Mouse (Mus musculus) kidney, adult 9 months (tissue): Measurements from ENCODE around the gene Cacna1e.

Experiments used
- DNase-seq: peaks from one replicate; pipeline ENCODE4 v3.0.0; 2022

The Cacna1e gene

DNA sequence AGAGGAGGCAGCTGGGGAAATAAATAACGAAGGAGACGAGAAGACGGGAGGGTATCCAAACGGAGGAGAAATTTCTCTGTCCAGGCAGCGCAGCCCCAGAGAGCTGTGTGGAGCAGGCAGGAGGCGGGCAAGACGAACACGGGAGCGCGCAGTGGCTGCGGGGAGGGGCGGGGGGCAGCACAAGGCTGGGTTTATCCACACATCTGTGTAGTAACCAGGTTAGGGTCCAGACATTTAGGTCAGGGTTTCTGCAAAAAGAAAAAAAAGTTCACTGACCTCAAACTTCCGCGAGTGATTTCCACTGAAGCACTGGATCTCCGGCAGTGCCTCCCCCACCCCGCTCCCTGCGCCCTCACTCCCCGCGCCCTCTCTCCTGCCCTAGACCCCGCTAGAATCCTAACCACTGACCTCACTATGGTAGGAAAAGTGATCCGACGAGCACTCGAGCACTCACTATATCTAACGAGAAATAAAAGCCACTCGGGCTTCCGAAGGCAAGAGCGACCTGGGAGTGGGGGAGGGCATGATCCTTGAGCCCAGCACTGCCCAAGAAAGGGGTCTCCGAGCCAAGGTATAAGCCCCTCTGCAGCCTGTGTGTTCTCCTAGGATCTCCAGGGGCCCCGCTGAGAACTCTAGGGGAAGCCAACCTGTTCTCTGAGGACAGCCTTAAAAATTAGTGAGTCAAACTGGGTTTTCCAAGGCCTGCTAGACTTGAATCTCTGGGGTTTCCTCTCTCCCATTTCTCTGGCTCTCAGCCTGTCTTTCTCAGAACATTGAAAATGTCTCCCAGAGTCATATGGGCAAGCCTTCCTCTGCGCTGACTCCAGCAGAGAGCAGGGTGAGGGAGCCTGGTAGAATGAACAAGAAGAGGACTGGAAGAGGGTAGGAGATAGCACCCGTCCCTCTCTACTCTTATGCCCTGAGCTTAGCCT, at the start of gene Cacna1e:
Gene Cacna1e, minus strand, starts transcription at position 227 of the 932 bp plus-strand sequence.
- no peak for DNase-seq

DNA sequence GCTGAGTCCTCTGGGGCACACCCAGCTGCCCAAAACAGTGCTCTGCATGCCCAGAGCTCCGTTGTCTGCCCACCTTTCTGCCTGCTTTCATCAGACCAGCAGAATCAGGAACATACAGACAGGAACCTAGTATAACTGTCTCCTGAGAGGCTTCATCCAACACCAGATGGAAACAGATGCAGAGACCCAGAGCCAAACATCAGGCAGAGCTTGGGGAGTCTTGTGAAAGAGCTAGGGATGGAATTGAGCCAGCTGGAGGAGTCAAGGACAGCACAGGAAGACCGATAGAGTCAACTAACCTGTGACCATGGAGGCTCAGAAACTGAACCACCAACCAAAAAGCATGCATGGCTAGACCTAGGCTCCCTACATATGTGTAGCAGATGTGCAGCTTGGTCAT, 34.1 kb upstream of the Cacna1e start:
- DNase-seq: no peak

DNA sequence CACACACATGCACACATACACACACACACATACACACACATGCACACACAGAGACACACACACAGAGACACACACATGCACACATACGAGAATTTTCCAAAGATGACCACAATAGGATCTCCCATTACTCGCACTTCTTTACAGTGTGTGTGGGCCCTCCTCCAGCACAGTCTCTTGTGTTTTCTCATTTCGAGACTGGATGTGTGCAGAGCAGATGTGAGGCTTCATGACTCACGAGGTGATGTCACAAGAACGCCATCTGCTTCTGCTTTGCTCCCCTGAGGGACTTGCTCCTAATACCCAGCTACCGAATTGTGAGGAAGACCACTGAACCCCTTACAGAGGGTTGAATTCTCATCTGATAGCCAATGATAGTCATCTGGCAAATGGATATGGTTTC, 33.1 kb upstream of the Cacna1e start:
- DNase-seq: no peak

DNA sequence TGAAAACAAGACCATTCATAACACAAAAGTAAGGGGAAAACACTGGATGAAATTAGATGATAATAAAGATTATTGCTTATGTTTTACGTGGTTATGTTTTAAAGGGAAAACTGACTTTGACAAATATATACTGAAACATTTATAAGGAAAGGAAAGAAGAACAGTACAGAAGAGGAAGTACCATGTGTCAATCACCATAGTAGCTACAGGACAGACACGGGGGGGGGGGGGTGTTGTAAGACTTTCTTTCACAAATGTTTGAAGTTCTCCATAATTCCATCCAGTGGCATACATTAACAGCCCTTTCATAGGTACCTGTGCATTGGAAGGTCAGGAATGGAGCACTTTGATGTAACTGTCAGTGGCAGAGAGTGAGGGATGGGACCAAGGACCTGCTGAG, 25.3 kb upstream of the Cacna1e start:
- no peak for DNase-seq

DNA sequence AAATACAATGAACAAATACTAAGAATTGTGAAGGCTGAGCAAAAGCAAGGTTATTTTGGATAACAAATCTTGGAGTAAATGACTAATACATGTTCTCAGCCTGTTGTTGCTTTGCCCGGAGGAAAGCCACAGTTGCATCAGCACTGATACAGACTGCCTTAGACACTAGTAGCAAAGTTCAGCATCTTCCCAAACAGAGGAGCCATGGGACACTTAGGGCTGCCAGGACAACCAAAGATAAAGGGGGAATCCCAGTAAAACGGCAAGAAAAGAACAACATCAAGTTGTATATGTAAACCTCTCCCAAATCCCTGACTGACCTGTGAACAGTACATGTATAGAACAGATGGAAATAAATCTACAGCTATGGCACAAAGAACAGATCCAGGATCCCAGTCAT, 13.1 kb upstream of the Cacna1e start:
- no peak for DNase-seq

DNA sequence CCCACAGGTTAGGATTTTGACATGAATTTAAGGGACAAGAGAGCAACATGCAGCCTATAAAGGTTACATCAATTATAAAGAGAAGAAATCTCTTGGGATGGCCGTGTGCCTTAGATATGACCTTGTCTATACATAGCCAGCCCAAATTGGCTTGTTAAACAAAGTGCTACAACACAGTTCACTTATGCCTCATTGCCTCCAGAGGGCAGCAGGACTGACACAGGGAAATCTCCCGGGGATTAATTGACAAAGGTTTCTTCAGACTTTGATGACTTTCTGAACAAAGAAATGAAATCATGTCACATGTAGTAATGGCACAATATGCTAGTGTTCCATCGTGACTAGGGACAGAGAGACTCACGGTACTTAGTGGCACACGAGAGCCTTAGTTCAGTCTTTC, 5.9 kb upstream of the Cacna1e start:
- no peak for DNase-seq

DNA sequence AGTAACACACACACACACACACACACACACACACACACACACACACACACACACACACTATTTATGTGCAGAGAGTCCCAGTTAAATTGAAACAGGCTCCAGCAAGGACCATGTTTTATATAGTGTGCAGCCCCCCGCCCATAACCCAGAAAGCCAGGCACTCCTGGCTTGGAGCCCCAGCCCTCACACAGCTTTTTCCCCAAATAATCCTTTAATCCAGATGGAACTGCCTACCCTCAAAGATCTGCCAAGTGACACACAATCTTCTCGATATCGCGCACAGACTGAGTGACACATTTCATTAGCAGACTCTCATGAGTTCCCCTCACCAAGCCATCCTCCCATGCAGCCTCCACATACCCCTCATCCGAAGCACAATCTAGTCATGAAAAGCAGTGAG, 4.2 kb upstream of the Cacna1e start:
- no peak for DNase-seq

DNA sequence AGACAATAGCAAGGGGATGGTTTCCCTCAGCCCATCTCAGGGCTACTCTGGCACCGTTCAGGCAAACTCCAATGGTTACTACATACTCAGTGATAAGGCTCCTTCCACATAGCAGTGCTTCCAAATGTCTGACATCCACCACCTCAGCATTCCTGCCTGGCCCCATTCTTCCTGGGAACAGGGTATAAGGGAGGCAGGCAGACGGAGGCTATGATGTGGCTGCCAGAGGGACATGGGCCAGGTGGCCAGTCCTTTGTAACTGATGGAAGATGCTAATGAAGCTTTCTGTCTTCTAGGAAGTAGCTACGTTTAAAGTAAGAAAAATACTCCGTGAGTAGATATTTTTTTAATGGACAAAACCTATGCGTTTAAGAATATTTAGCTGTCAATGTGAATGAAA, 3.7 kb upstream of the Cacna1e start:
- no peak for DNase-seq

DNA sequence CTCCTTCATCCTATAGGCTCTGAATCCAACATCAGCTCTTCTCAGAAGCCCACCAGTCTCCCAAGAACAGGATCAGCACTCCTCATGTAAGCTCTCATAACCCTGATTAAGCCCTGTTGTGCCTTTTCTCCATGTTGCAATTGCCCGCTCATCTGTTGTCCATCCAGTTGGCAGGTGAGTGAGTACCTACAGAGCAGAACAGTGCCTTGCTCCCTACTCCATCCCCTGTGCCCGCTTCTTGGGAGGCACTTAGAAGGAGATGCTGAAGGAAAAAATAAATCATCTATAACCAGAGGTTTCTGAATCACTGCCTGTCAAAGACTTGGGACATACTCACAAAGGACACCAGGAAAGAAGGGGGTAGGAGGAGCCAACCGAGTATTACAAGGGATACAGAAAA, 3.2 kb upstream of the Cacna1e start:
- DNase-seq: no peak

DNA sequence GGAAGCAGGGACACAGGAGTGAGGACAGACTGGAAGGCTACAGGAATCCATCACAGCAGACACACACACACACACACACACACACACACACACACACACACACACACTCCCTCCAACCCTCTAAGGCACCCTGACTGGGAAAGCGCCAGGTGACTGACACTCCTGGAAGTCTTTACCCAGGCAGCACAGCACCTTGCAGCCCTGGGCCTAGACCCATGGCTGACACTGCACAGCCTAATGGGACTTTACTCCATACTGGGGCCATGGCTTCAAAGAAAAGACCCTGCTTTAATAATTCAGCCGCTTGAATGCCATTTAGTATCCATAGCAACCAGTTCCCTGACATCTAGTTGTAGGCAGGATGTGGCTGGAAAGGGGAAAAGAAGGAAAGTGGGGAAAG, 2.3 kb upstream of the Cacna1e start:
- DNase-seq: no peak

DNA sequence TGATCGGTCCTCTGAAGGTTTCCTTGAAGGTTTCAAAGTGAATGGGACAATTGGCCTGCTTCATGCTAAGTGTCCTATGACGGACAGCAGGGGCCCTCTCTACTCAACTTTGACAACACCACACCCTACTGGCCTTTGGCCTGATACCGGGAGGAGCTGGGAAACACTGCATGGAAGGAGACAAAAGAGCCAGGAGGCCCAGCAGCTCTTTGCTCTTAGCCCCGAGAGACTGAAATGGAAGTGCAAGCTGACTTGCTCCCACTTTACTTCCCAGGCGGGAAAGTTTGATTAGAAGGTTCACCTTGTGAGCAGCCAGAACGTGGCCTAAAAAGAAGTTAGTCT, 877 bp upstream of the Cacna1e start:
- DNase-seq: peak; percentile 8

DNA sequence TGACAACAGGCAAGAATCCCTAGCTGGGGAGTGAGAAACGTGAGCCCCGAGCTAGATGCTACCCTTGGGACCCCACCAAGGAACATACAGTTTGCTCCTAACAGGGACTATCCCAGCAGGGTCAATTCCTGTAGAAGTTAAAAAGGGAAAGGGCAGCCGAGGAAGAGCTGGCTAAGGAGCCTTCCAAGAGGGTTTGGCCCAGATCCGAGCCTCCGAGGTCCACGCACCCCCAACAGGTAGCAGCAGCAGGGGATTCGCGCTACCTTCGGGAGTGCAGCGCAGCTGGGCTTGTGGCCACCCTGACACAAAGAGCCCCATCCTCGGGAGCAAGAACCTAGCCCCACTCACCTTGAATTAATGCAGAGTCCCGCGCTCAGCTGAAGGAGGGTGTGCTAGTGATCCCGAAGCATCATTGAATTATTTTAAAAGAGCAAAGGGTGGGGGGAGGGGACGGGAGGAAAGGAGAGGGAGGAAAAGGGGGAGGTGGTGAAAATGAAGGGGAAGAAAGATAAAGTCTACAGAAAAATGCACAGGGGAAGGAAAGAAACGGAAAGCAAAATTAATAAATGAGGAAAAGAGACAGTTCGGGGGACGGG, 607 bp downstream of the Cacna1e start:
- DNase-seq: no peak

DNA sequence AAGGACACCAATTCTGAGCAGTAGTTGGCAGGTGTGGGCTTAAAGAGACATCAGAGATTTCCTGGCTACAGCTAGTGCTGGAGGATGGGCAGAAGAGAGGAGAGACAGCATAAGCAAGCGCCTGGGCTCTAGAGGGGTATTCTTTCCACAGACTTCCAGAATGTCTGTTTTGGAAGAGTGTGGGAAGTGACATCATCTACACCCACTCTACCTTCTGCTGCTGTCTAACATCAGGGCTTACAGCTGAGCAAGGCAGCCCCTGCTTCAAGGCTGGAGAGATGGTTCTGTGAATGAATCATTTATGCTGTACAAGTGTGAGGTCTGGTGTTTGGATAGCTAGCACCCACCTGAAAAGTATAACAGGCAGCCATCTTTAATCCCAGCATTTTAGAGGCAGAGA, 18.3 kb downstream of the Cacna1e start:
- no peak for DNase-seq

DNA sequence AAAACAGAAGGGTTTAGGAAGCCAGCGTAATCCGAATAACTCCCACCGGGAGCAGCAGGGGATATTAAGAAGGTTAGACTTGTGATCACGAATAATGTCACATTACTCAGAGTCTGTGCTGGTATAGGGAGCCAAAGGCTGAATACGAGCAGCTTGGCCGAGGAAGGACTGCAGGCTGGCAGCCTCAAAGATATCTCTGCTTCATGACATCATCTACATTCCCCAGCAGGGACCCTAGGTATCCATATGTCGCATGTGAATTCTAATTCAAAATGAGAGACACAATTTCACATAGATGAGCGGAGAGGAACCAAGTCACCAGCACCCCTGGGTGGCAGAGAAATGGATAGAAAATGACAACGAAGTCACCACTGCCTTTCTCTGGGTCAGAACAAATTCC, 22.9 kb downstream of the Cacna1e start:
- DNase-seq: no peak

DNA sequence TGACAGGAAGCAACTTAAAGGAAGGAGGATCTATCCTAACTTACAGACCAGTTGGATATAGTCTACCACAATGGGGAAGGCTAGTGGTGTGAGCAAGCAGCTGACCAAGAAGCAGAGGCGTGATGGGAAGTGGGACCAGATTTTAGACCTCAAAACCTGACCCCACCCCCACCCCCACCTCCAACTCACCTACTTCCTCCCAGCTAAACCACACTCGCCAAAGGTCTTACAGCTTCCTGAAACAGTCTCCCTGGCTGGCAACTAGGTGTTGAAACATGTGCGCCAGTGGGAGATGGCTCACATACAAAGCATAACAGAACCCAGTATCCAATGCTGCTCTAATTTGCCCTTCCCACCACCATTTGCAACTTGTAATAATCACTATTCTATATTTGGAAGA, 29.7 kb downstream of the Cacna1e start:
- DNase-seq: no peak

DNA sequence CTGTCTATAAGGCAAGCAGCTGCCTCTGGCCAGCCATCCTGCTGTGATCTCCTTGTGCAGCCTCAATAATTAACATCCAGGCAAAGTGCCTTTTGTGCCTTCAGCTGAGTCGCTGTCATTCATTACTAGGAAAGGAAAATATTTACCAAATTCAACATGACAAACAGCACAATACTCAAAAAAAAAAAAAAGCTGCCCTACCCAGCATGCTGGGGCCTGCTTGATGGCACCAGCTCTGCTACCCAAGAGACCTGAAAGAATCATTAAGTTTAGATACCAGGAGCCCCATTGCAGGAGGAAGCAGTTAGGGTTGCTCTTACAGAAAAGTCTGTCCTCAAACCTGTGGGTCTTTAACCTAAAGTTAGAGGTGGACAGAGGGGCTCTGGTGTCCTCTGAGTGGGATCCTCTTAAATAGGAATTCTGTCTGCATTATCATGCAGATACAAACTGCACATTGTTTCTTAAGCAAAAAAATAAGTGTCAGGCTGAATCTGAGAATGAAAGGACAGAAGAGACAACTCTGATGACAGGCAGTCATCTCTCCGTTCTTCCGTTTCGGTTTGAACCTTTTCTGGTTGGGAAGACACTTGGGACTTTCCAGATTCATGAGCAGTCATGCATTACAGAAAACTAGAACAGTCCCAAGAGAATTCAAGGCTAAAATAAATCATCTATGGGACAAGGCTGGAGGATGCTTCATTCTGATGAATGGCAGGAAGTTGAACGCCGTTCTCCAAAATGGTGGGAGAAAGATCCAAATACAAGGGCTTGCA, 33.6 kb downstream of the Cacna1e start:
- peak; percentile 41 for DNase-seq

DNA sequence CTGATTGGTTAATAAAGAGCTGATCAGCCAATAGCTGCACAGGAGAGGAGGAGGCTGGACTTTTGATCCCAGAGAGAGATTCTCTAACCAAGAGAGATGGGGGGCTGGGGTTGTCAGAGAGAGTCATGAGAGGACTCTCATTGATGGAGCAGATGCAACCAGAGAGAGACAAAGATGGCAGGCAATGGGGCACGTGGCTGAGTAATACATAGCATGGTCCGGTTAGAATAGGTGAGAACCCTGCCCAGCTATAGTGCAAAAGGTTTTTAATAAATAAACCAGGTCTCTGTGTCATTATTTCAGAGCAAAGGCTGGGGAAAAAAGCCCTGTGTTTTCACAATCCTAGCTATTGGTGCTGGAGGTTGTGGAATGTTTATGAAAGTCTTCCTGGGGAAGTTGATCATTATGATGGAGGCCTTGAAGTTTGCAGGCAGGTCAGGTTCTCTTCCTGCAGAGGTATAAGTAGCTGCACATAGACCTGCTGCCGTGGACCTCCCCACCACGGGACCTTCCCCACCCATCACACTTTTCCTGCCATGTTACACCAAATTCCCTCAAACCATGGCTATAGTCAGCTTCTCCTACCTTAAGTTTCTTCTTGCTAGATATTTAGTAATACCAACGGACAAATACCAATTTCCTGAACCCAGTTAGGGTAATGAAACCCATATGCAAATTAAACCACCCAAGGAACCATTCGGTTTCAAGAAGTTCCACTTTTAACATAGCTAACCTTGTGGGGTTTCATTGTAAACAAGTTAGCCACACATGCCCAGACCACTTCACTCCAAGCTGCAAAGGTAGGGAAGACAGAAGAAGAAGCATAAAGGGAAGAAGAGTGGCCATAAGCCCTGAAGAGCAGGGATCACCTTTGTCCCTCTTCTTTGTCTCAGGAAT, 35.4 kb downstream of the Cacna1e start:
- no peak for DNase-seq

DNA sequence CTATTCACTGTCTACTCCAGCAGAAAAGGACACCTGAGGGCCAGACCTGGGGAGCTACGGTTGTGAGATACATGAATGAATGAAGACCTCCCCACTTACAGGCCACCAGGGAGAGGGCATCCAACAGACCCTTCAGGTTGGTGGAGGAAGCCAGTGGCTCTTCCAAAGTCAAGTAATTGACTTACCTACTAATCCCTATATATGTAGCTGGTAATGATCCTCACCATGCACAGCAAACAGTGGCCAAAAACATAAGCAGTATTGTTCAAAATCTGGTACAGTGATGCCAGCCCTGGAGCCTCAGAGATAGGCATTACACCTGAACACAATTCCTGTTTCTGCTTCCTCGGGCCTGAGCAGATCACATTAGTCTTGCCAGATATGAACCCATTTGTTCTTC, 37.4 kb downstream of the Cacna1e start:
- DNase-seq: no peak

DNA sequence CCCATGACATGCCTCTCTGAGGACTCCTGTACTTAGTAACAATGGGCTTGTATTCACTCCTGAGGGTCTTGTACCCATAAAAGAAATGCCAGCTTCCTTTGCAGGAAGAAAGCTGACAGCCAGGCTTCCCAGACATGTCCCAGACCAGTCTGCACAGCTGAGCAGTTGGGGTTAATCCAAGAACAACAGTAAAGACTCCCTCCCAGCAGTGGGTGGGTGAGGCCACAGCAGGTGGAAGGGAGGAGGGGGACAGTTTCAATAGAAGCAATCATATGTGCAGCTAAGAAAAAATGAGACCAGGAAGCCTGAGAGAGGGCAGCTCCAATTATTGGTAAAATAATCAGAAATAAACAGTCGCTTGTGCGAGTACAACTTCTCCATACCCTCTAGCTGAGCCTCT, 40.9 kb downstream of the Cacna1e start:
- no peak for DNase-seq

DNA sequence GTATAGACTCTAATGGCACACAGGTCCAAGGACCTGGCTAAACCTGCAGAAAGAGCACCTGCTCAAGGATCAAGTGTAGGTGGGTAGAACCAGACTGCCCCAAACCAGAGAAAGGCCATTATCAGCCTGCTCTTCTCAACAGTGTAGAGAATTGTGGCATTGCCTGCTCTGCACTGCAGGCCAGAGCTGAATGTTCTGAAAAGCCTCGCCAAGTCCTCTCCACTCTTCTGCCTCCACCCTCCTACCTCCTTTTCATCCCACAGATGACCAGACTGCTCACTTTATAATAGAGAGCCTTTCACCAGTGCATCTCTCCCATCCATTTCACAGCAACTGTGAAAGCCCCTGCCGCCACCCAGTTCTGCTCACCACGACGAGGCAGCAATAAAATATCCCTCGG, 42.0 kb downstream of the Cacna1e start:
- DNase-seq: no peak

DNA sequence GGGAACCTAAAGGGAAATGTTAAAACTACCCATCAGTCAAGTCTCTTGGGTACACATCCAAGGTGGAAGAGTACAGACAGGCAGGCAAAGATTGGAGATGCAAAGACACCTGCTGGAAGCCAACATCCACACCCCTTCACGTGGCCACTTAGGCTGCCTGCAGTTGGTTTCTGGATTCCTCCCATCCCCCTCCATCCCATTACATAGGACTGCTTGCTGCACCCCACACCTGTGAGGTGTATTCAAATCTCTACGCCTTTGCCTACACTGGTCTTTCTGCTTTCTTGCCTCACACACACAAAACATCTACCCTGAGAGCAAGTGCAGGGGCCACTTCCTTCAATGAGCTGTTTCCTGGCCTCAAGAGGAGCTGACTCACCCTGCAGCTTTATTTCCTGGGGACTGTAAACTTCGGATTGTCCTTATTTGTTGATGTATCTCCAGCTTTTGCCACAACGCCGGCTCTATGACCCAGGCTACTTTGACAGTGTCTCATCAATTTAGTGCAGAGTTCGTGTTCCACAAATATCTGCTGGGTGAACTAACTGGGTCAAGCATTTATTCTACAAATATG, 43.2 kb downstream of the Cacna1e start:
- DNase-seq: no peak

DNA sequence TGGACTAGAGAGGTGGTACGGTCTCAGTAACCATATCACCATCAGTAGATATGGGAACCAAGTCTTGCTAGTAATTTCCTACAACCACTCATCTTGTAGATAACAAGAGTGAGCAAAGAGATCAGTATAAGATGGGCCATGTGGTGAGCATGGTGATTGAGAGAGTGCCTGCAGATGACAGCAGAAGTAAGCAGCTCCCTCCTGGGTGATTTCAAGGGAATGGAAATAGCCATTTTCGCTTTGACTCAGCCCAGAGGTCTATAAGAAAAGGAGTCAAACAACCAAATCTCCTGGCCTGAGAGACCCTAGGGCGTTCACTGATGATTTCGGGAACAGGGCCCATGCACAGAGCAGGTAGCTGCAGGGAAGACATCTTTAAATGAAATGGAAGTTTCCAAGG, 45.0 kb downstream of the Cacna1e start:
- no peak for DNase-seq

DNA sequence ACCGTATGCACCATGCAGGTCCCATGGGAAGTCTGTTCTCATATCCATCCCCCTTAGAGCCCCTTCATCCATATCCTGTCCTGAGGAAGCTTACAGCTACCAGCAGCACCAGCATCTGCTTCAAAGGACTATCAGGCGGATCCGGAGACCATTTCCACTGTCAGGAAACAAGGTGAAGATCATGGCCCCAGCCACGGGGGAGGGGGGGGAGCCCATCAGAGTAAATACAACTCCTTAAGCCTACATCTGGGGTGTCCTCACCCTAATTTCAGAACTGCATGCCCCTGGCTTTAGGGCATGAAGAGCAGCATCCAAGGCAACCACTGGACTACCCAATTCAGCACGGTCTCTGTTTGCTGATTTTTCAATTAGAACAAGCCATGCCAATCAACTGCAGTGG, 47.8 kb downstream of the Cacna1e start:
- no peak for DNase-seq
